Mouse (Mus musculus): ENCODE results near the gene Sptlc3.
A peak's percentile ranks its signal among the peaks of the same experiment; 100 is the strongest.

Gene Sptlc3

GRCm38 (mm10) chr2:139493836-139494235, at the start of gene Sptlc3:
Gene Sptlc3, plus strand, starts transcription at chr2:139493913.
- DNase-seq (ENCODE audit: low spot score), result no peak

GRCm38 (mm10) chr2:139467726-139468125, 26.0 kb upstream of the Sptlc3 start:
- no peak for DNase-seq (ENCODE audit: low spot score)

GRCm38 (mm10) chr2:139488708-139489107, 5.0 kb upstream of the Sptlc3 start:
- no peak for DNase-seq (ENCODE audit: low spot score)

- DNase-seq (ENCODE audit: low spot score), result no peak
These were observed 916 bp downstream of the Sptlc3 start for GRCm38 (mm10) chr2:139494629-139495028.

- DNase-seq (ENCODE audit: low spot score), result no peak
These were observed 68.3 kb downstream of the Sptlc3 start for GRCm38 (mm10) chr2:139561966-139562505.

GRCm38 (mm10) chr2:139579280-139579679, 85.6 kb downstream of the Sptlc3 start:
- no peak for DNase-seq (ENCODE audit: low spot score)

- no peak for DNase-seq (ENCODE audit: low spot score)
These were observed 89.1 kb downstream of the Sptlc3 start for GRCm38 (mm10) chr2:139582766-139583165.

- no peak for DNase-seq (ENCODE audit: low spot score)
These were observed 94.0 kb downstream of the Sptlc3 start for GRCm38 (mm10) chr2:139587660-139588200.

- peak; percentile 9 for DNase-seq (ENCODE audit: low spot score)
These were observed 96.2 kb downstream of the Sptlc3 start for GRCm38 (mm10) chr2:139589905-139590304.

- peak; percentile 29 for DNase-seq (ENCODE audit: low spot score)
These were observed 97.4 kb downstream of the Sptlc3 start for GRCm38 (mm10) chr2:139590888-139591698.

- no peak for DNase-seq (ENCODE audit: low spot score)
These were observed 98.4 kb downstream of the Sptlc3 start for GRCm38 (mm10) chr2:139592109-139592508.

GRCm38 (mm10) chr2:139597229-139597628, 103.5 kb downstream of the Sptlc3 start:
- DNase-seq (ENCODE audit: low spot score), result no peak

GRCm38 (mm10) chr2:139601543-139602194, 108.0 kb downstream of the Sptlc3 start:
- no peak for DNase-seq (ENCODE audit: low spot score)

GRCm38 (mm10) chr2:139608167-139608566, 114.5 kb downstream of the Sptlc3 start:
- no peak for DNase-seq (ENCODE audit: low spot score)

GRCm38 (mm10) chr2:139608810-139609209, 115.1 kb downstream of the Sptlc3 start:
- DNase-seq (ENCODE audit: low spot score), result no peak

- DNase-seq (ENCODE audit: low spot score), result no peak
These were observed 115.5 kb downstream of the Sptlc3 start for GRCm38 (mm10) chr2:139609231-139609630.

- no peak for DNase-seq (ENCODE audit: low spot score)
These were observed 116.1 kb downstream of the Sptlc3 start for GRCm38 (mm10) chr2:139609662-139610291.

GRCm38 (mm10) chr2:139612410-139613107, 118.8 kb downstream of the Sptlc3 start:
- no peak for DNase-seq (ENCODE audit: low spot score)

- no peak for DNase-seq (ENCODE audit: low spot score)
These were observed 132.8 kb downstream of the Sptlc3 start for GRCm38 (mm10) chr2:139626496-139626895.

- no peak for DNase-seq (ENCODE audit: low spot score)
These were observed 135.0 kb downstream of the Sptlc3 start for GRCm38 (mm10) chr2:139628731-139629130.

- DNase-seq (ENCODE audit: low spot score), result no peak
These were observed 135.9 kb downstream of the Sptlc3 start for GRCm38 (mm10) chr2:139629653-139630052.

- DNase-seq (ENCODE audit: low spot score), result no peak
These were observed 140.8 kb downstream of the Sptlc3 start for GRCm38 (mm10) chr2:139634506-139634905.
